Mouse (Mus musculus) gastrocnemius, postnatal 36 days (tissue): Measurements from ENCODE around the gene Sgo2b. TPM values are rescaled to one million over a fixed set of nuclear protein-coding genes. Genes with fewer than 3 reads are reported as not detected.
"Not testable (repeated sequence)": the region's sequence is repeated elsewhere in the genome, so short reads cannot be mapped to it uniquely, and the experiment has no call there.

Experiments
- DNase-seq, 2 experiments: peaks; one replicate each; pipeline ENCODE4 v3.0.0; 2022
- intact Hi-C: fragments of 180-260 bp; cut with DNase I; formaldehyde crosslinking; loops from one replicate; pipeline ENCODE4 v1.15.1; 2025
- long read RNA-seq, 2 experiments: library from polyadenylated mRNA; stranded (forward); transcript quantifications; one replicate each; pipeline ENCODE4 v2.0.0; 2021
- total RNA-seq, 2 experiments: library from RNA; stranded (reverse); gene quantifications; 2 replicates each; pipeline ENCODE4 v1.2.3; 2021

Sgo2b gene
- not detected for total RNA-seq
- long read RNA-seq, experiment 1 = 0 reads
- long read RNA-seq, experiment 2 = 0 reads

- DNase-seq = no peak
- intact Hi-C loops = no loop called here
These were observed at the start of gene Sgo2b for GRCm38 (mm10) chr8:63951626-63952377. Gene Sgo2b (minus strand): TSS chr8:63952248.

- intact Hi-C loops, DNase-seq: not testable (repeated sequence)
These were observed 18.8 kb upstream of the Sgo2b start for GRCm38 (mm10) chr8:63970612-63971391.

GRCm38 (mm10) chr8:63961032-63961785, 9.2 kb upstream of the Sgo2b start:
- no peak for DNase-seq
- intact Hi-C loops = no loop called here

- DNase-seq, intact Hi-C loops: not testable (repeated sequence)
These were observed 1.8 kb upstream of the Sgo2b start for GRCm38 (mm10) chr8:63953802-63954201.

GRCm38 (mm10) chr8:63933171-63933570, 18.9 kb downstream of the Sgo2b start:
- no peak for DNase-seq
- intact Hi-C loops = no loop called here

GRCm38 (mm10) chr8:63929301-63930097, 22.5 kb downstream of the Sgo2b start:
- intact Hi-C loops = no loop called here
- no peak for DNase-seq

- DNase-seq = no peak
- intact Hi-C loops = no loop called here
These were observed 30.6 kb downstream of the Sgo2b start for GRCm38 (mm10) chr8:63921257-63921960.

- DNase-seq = no peak
- intact Hi-C loops = no loop called here
These were observed 57.0 kb downstream of the Sgo2b start for GRCm38 (mm10) chr8:63895096-63895495.

GRCm38 (mm10) chr8:63878353-63878752, 73.7 kb downstream of the Sgo2b start:
- no peak for DNase-seq

GRCm38 (mm10) chr8:63877393-63877792, 74.7 kb downstream of the Sgo2b start:
- DNase-seq = peak in 1 of 2 experiments; percentile 22
- intact Hi-C loops = loop anchor here (5.0 kb wide), 1 partner anchor 1795 kb away; no protein-coding TSS in a partner anchor

More at GRCm38 (mm10) chr8:63878353-63878752, 73.7 kb downstream of the Sgo2b start:
- intact Hi-C loops = loop anchor here (5.0 kb wide), 1 partner anchor 1796 kb away; no protein-coding TSS in a partner anchor

GRCm38 (mm10) chr8:63876949-63877348, 75.1 kb downstream of the Sgo2b start:
- DNase-seq = no peak
- intact Hi-C loops = loop anchor here (5.0 kb wide), 1 partner anchor 1795 kb away; no protein-coding TSS in a partner anchor
